Mouse (Mus musculus): ENCODE measurements around the gene Trak1.

DNA sequence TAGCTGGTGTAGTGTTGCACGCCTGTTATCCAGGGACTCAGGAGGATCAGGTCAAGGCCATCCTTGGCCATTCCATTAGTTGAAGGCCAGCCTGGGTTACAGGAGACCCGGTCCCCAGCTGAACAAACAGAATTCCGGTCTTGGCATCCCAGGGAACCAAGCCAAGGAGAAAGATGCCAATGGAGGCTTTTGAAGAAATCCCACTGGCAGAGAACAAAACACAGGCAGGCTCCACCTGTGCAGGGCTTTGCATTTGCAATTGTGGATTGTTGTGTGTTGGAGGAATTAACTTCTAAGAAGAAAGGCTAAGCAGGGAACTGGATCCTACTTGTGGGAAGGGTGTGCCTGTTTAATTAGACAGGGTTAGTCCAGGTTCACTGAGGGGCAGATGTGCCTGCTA, 47.0 kb downstream of the Trak1 start:
- TF ChIP-seq CTCF (IDR thresholded peaks at IDR 0.05; ENCODE audit: low read depth) (no peak), EP300 (IDR thresholded peaks at IDR 0.05; ENCODE audit: low read depth) (no peak)

Measured in liver, embryonic 14.5 days (tissue).